Mouse (Mus musculus): ENCODE data around the gene Olfr1381. TPM values are rescaled to one million over a fixed set of nuclear protein-coding genes. Genes with fewer than 3 reads are reported as not detected.
A peak's percentile ranks its signal among the peaks of the same experiment; 100 is the strongest.
"Not testable (repeated sequence)": the region's sequence is repeated elsewhere in the genome, so short reads cannot be mapped to it uniquely, and the experiment has no call there.

Olfr1381 gene
- not detected in 2 replicates for polyA plus RNA-seq (2015; fragmentation: Nextera tagmentation; extraction: Ambion mirVana)

DNA sequence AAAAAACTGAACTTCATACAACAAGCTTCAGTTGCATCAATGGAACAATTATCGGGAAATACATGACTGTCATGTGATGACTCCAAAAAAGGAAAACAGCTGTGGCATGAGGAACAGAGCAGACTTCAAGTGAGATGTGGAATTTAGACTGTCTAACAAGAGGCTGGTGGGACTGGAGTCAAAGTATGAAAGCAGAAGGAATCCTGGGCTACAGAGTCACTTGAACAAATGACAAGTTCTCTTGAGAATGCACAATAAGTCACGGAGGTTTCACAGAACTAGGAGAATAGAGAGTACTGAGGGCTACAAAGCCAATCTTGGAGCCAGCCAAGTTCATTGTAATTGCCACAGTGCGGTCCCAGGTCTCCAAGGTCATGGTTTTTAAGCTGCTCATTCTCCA, at the start of gene Olfr1381:
Gene Olfr1381, plus strand, starts transcription at position 301 of the 400 bp plus-strand sequence.
- not testable (repeated sequence) for ATAC-seq (ENCODE audit: insufficient read depth, low FRiP score); H3K4me3 ChIP-seq (replicated peaks; ENCODE audit: low read length)
- WGBS = 80% methylated on average over 3 of the region's 3 CpGs

DNA sequence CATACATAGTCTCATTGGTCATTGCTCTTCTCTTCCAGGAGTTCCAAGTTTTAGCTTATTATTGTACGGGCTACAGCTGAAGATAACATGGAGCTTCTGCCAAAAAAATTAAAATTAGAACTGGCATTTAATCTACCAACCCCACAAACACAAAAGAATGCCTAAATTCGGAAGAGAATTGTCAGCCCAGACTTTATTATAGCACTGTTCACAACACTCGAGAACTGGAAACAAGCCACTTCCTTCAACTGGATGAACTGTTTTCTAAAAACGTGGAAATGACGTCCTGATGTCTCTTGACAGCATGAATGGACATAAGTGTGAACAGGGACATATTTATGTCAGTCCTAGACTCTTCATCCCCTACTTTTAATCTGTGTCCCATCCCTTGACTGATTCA, 25.2 kb upstream of the Olfr1381 start:
- no peak overlapping the region for H3K4me3 ChIP-seq (replicated peaks; ENCODE audit: low read length)
- H3K9me3 ChIP-seq (replicated peaks; ENCODE audit: control insufficient read depth, low read length) = no peaks in the 10 kb centered on the region
- no peak for ATAC-seq (ENCODE audit: insufficient read depth, low FRiP score)
- 69% methylated on average over 5 of the region's 5 CpGs for WGBS
- no peak overlapping the region for H3K4me2 ChIP-seq (ENCODE audit: low read depth, low read length)
- no peaks in the 10 kb centered on the region for H3K36me3 ChIP-seq (ENCODE audit: control insufficient read depth, insufficient read depth, low read length)
- H3K27me3 ChIP-seq (ENCODE audit: control insufficient read depth, insufficient read depth, low read length) = no peaks in the 10 kb centered on the region
- H3K27ac ChIP-seq (ENCODE audit: low read length) = no peak overlapping the region
- H3K4me1 ChIP-seq (ENCODE audit: control insufficient read depth, insufficient read depth, low read length) = no peaks in the 10 kb centered on the region
- no peak overlapping the region for H3K9ac ChIP-seq (ENCODE audit: low read length)

More for the DNA sequence above, at the start of gene Olfr1381:
- H3K9me3 ChIP-seq (replicated peaks; ENCODE audit: control insufficient read depth, low read length); H3K4me1 ChIP-seq (ENCODE audit: control insufficient read depth, insufficient read depth, low read length); H3K9ac ChIP-seq (ENCODE audit: low read length); H3K27me3 ChIP-seq (ENCODE audit: control insufficient read depth, insufficient read depth, low read length); H3K27ac ChIP-seq (ENCODE audit: low read length); H3K4me2 ChIP-seq (ENCODE audit: low read depth, low read length); H3K36me3 ChIP-seq (ENCODE audit: control insufficient read depth, insufficient read depth, low read length): not testable (repeated sequence)

DNA sequence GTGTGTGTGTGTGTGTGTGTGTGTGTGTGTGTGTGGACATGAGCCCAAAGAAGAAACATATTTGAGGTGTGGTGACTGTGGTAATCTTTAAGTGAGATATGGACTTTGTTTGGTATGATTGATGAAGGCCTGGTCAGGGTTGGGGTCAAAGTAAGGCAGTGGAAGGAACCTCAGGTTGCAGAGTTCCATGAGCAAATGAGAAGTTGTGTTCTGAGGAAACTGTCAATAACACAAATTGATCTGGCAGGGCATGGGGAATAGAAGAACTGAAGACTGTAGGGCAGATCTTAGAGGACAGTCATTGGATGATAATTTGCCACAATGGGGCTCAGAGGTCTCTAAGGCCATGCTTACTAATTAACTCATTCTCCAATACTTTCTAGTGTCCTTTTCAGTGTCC, 23.9 kb upstream of the Olfr1381 start, which contains the start of gene Olfr1383:
Gene Olfr1383, plus strand, starts transcription at position 301 of the 400 bp plus-strand sequence.
- Histone ChIP-seq H3K4me3 (replicated peaks; ENCODE audit: low read length) (no peak within 1 kb of the TSS), H3K4me1 (ENCODE audit: control insufficient read depth, insufficient read depth, low read length) (no peaks in the 10 kb centered on the region), H3K9me3 (replicated peaks; ENCODE audit: control insufficient read depth, low read length) (no peaks in the 10 kb centered on the region), H3K27me3 (ENCODE audit: control insufficient read depth, insufficient read depth, low read length) (no peaks in the 10 kb centered on the region), H3K36me3 (ENCODE audit: control insufficient read depth, insufficient read depth, low read length) (no peaks in the 10 kb centered on the region), H3K9ac (ENCODE audit: low read length) (no peak within 1 kb of the TSS), H3K27ac (ENCODE audit: low read length) (no peak within 1 kb of the TSS), H3K4me2 (ENCODE audit: low read depth, low read length) (no peak within 1 kb of the TSS)
- no peak for ATAC-seq (ENCODE audit: insufficient read depth, low FRiP score)

DNA sequence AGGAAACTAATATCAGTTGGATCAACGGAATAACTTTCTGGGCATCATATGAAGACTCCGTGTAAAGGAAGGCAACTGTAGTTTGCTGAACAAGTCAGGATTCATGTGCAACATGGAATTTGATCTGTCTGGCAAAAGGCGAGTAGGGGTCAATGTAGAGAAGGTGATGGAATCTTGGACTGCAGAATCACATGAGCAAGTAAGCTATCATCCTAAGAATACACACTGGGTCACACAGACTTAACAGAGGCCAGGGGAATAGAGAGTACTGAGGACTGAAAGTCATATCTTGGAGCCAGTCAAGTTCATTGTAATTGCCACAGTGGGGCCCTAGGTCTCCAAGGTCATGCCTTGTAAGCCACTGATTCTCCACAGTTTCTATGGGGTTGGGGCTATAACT, 15.3 kb upstream of the Olfr1381 start, which contains the start of gene Olfr1382:
Gene Olfr1382, plus strand, starts transcription at position 301 of the 400 bp plus-strand sequence.
- no peak within 1 kb of the TSS for H3K4me3 ChIP-seq (replicated peaks; ENCODE audit: low read length)
- no peak within 1 kb of the TSS for H3K4me2 ChIP-seq (ENCODE audit: low read depth, low read length)
- WGBS = 80% methylated on average over 3 of the region's 3 CpGs
- H3K9me3 ChIP-seq (replicated peaks; ENCODE audit: control insufficient read depth, low read length) = no peaks in the 10 kb centered on the region
- H3K27ac ChIP-seq (ENCODE audit: low read length) = no peak within 1 kb of the TSS
- no peak for ATAC-seq (ENCODE audit: insufficient read depth, low FRiP score)
- H3K4me1 ChIP-seq (ENCODE audit: control insufficient read depth, insufficient read depth, low read length) = no peaks in the 10 kb centered on the region
- no peaks in the 10 kb centered on the region for H3K36me3 ChIP-seq (ENCODE audit: control insufficient read depth, insufficient read depth, low read length)
- no peak within 1 kb of the TSS for H3K9ac ChIP-seq (ENCODE audit: low read length)
- no peaks in the 10 kb centered on the region for H3K27me3 ChIP-seq (ENCODE audit: control insufficient read depth, insufficient read depth, low read length)

DNA sequence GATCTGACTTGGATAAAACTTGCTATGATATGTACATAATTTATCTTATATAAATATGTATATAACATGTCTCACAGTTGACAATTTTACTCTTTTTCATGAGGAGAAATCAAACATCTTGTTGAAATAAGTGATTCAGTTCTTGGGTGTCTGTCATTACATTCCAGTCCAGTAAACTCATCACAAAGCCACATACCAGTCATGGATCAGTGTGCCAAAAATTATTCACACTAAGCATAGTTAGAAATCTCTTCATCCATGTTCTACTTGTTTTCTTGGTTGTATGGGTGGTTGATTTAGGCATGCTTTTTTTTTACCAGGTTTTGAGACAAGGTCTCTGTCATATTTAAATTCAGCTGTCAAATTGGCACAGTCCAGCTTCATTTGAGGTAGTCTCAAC, 10.5 kb upstream of the Olfr1381 start:
- H3K9me3 ChIP-seq (replicated peaks; ENCODE audit: control insufficient read depth, low read length) = no peaks in the 10 kb centered on the region
- no peak overlapping the region for H3K4me2 ChIP-seq (ENCODE audit: low read depth, low read length)
- no peak overlapping the region for H3K9ac ChIP-seq (ENCODE audit: low read length)
- ATAC-seq (ENCODE audit: insufficient read depth, low FRiP score) = no peak
- no peak overlapping the region for H3K27ac ChIP-seq (ENCODE audit: low read length)
- no peaks in the 10 kb centered on the region for H3K27me3 ChIP-seq (ENCODE audit: control insufficient read depth, insufficient read depth, low read length)
- H3K4me3 ChIP-seq (replicated peaks; ENCODE audit: low read length) = no peak overlapping the region
- no peaks in the 10 kb centered on the region for H3K4me1 ChIP-seq (ENCODE audit: control insufficient read depth, insufficient read depth, low read length)
- H3K36me3 ChIP-seq (ENCODE audit: control insufficient read depth, insufficient read depth, low read length) = no peaks in the 10 kb centered on the region

DNA sequence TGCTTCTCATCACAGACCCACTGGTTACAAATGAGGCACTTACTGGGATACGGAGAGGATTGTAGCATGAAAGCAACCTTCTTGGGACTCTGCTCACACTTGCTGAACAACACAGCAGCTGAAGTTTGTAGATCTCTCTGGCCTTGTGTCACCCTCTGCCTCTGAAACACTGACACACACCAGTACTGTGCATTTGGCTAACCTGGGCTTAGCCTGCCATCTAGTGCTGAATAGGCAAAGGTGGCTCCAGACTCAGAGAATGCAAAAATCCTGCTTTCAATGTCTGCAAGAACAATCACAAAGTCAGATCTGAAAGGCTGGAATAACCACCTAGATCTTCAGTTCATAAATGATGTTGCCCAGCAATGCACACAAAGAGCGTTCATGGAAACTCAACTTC, 6.6 kb upstream of the Olfr1381 start:
- H3K4me2 ChIP-seq (ENCODE audit: low read depth, low read length); H3K27me3 ChIP-seq (ENCODE audit: control insufficient read depth, insufficient read depth, low read length); H3K4me1 ChIP-seq (ENCODE audit: control insufficient read depth, insufficient read depth, low read length); H3K9me3 ChIP-seq (replicated peaks; ENCODE audit: control insufficient read depth, low read length); H3K9ac ChIP-seq (ENCODE audit: low read length); H3K36me3 ChIP-seq (ENCODE audit: control insufficient read depth, insufficient read depth, low read length); H3K27ac ChIP-seq (ENCODE audit: low read length); H3K4me3 ChIP-seq (replicated peaks; ENCODE audit: low read length): not testable (repeated sequence)
- ATAC-seq (ENCODE audit: insufficient read depth, low FRiP score) = 0 out of 2 replicates have a peak, but pooled peaks have one; percentile 58
- 75% methylated on average over 2 of the region's 2 CpGs for whole genome bisulfite sequencing

DNA sequence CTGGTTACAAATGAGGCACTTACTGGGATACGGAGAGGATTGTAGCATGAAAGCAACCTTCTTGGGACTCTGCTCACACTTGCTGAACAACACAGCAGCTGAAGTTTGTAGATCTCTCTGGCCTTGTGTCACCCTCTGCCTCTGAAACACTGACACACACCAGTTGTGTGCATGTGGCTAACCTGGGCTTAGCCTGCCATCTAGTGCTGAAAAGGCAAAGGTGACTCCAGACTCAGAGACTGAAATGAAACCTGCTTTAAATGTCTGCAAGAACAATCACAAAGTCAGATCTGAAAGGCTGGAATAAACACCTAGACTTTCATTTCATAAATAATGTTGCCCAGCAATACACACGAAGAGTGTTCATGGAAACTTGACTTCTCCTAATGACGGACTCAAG, 10.8 kb downstream of the Olfr1381 start:
- H3K4me1 ChIP-seq (ENCODE audit: control insufficient read depth, insufficient read depth, low read length); H3K36me3 ChIP-seq (ENCODE audit: control insufficient read depth, insufficient read depth, low read length); H3K4me2 ChIP-seq (ENCODE audit: low read depth, low read length); H3K9ac ChIP-seq (ENCODE audit: low read length); H3K9me3 ChIP-seq (replicated peaks; ENCODE audit: control insufficient read depth, low read length); ATAC-seq (ENCODE audit: insufficient read depth, low FRiP score); H3K27me3 ChIP-seq (ENCODE audit: control insufficient read depth, insufficient read depth, low read length); H3K27ac ChIP-seq (ENCODE audit: low read length); H3K4me3 ChIP-seq (replicated peaks; ENCODE audit: low read length): not testable (repeated sequence)
- 66% methylated on average over 3 of the region's 3 CpGs for WGBS

DNA sequence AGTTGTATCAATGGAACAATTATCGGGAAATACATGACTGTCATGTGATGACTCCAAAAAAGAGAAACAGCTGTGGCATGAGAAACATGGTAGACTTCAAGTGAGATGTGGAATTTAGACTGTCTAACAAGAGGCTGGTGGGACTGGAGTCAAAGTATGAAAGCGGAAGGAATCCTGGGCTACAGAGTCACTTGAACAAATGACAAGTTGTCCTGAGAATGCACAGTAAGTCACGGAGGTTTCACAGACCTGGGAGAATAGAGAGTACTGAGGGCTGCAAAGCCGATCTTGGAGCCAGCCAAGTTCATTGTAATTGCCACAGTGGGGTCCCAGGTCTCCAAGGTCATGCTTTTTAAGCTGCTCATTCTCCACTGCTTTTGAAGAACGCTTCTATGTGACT, 13.3 kb downstream of the Olfr1381 start, which contains the start of gene Olfr1380:
Gene Olfr1380, plus strand, starts transcription at position 301 of the 400 bp plus-strand sequence.
- H3K4me3 ChIP-seq (replicated peaks; ENCODE audit: low read length); H3K27me3 ChIP-seq (ENCODE audit: control insufficient read depth, insufficient read depth, low read length); H3K36me3 ChIP-seq (ENCODE audit: control insufficient read depth, insufficient read depth, low read length); H3K27ac ChIP-seq (ENCODE audit: low read length); H3K4me1 ChIP-seq (ENCODE audit: control insufficient read depth, insufficient read depth, low read length); H3K4me2 ChIP-seq (ENCODE audit: low read depth, low read length); ATAC-seq (ENCODE audit: insufficient read depth, low FRiP score); H3K9ac ChIP-seq (ENCODE audit: low read length); H3K9me3 ChIP-seq (replicated peaks; ENCODE audit: control insufficient read depth, low read length): not testable (repeated sequence)
- WGBS = 74% methylated on average over 5 of the region's 5 CpGs

DNA sequence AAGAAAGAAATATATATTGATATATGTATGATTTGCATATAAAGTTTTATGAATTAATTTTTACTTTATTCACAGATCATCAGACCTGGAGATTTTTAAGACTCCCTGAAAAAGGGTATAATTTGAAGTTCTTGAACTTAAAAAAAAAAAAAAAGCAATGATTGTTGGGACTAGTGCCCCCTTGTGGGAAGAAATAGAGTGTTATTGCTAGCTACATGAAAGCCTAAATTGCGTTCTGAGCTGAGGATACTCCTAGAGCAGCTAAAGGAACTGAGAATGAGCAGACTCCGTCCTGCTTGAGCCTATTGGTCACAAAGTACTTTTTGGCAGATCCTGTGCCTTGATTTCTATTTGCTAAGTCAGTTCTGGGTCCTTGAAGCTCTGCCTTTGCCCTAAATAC, 31.8 kb downstream of the Olfr1381 start:
- 35% methylated on average over 2 of the region's 2 CpGs for WGBS

DNA sequence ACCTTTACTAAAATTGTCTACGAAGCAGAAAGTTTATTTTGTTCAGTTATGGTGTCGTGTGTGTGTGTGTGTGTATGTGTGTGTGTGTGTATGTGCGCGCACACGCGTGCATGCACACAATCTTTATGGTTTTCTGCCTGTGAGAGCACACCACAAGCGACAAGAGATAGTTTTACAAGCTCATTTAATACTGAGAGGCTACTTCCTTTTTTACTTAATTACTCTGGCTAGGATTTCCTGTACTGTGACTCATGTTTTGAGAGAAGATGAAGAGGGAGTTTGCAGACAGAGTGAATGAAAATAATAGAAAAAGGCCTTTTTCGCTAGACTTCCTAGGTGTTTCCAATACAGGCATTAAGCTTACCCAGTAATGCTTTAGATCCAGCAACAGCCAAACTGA, 37.2 kb downstream of the Olfr1381 start:
- H3K9me3 ChIP-seq (replicated peaks; ENCODE audit: control insufficient read depth, low read length); H3K4me2 ChIP-seq (ENCODE audit: low read depth, low read length); H3K4me3 ChIP-seq (replicated peaks; ENCODE audit: low read length); H3K27ac ChIP-seq (ENCODE audit: low read length); H3K36me3 ChIP-seq (ENCODE audit: control insufficient read depth, insufficient read depth, low read length); H3K4me1 ChIP-seq (ENCODE audit: control insufficient read depth, insufficient read depth, low read length); H3K27me3 ChIP-seq (ENCODE audit: control insufficient read depth, insufficient read depth, low read length); H3K9ac ChIP-seq (ENCODE audit: low read length); ATAC-seq (ENCODE audit: insufficient read depth, low FRiP score): not testable (repeated sequence)
- 78% methylated on average over 8 of the region's 8 CpGs for WGBS

More for the DNA sequence above, 31.8 kb downstream of the Olfr1381 start:
- not testable (repeated sequence) for H3K27me3 ChIP-seq (ENCODE audit: control insufficient read depth, insufficient read depth, low read length); H3K9ac ChIP-seq (ENCODE audit: low read length); H3K9me3 ChIP-seq (replicated peaks; ENCODE audit: control insufficient read depth, low read length); H3K4me3 ChIP-seq (replicated peaks; ENCODE audit: low read length); H3K36me3 ChIP-seq (ENCODE audit: control insufficient read depth, insufficient read depth, low read length); H3K4me2 ChIP-seq (ENCODE audit: low read depth, low read length); H3K4me1 ChIP-seq (ENCODE audit: control insufficient read depth, insufficient read depth, low read length); H3K27ac ChIP-seq (ENCODE audit: low read length); ATAC-seq (ENCODE audit: insufficient read depth, low FRiP score)
